Comparison of ENCODE assay signal across 12 mouse cellular contexts in the genomic region with DNA sequence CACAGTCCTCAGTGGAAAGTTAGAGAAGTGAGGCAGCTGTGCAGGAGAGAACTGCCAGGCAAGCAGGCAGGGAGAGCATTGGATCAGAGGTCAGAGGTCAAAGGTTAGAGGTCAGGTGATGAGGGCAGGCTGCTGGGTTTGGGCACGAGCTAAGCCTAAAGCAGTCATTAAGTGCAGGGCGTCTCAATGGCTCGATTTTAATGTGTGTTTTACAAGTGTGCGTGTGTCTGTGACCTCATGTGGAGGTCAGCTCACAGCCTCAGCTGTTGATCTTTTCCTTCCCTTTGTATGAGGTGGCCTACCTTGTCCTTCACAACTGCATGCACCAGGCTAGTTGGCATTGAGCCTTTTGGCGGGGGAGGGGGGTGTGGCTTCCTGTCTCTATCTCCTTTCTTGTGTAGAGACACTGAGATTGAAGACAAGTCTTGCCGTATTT. TPM values are rescaled to one million over a fixed set of nuclear protein-coding genes. Genes with fewer than 3 reads are reported as not detected.
DNase-seq lines count a peak whose midpoint lies in the region; ATAC-seq lines count a peak whose summit lies in the region.
"Had no signal": no experiment of that assay in that cellular context is flagged by ENCODE, and none has a peak within 500 bp of the region (broad histone marks: within the 10 kb centered on the region; RNA-seq: fewer than 3 reads in every experiment).

No protein-coding gene starts in this region.

- peak; percentile 23 to 76 for DNase-seq in adrenal gland, adult (ENCODE audit: inconsistent age in 2 of 2, low spot score in 1 of 2)
- DNase-seq in adrenal gland, postnatal 4 days (ENCODE audit: low spot score in 2 of 2), result no peak
- peak; percentile 30 for DNase-seq in midbrain, embryonic 10.5 days (ENCODE audit: low spot score)
- no peak for DNase-seq in midbrain, embryonic 14.5 days
- peak; percentile 9 for DNase-seq in adrenal gland, adult 8-10 months
- DNase-seq in limb, embryonic 10.5 days (ENCODE audit: low spot score), result peak; percentile 36
- DNase-seq in left cerebral cortex, adult 11 months (ENCODE audit: low spot score), result no peak
- DNase-seq in ovary, postnatal 10 days (ENCODE audit: low spot score), result no peak
- DNase-seq: cerebellum, adult 18-20 months; gastrocnemius, postnatal 25 days had no signal

- H3K27ac ChIP-seq in midbrain, embryonic 10.5 days (replicated peaks), result no peak overlapping the region
- no peak overlapping the region for H3K27ac ChIP-seq in midbrain, embryonic 14.5 days (replicated peaks; ENCODE audit: low read depth, low read length)
- peak overlapping the region; percentile 5; the same call in 1 of the 2 replicates for H3K27ac ChIP-seq in limb, embryonic 10.5 days
- H3K27ac ChIP-seq: hindbrain, embryonic 14.5 days had no signal

- peaks cover 12% of the 10 kb centered on the region for H3K4me1 ChIP-seq in midbrain, embryonic 10.5 days
- H3K4me1 ChIP-seq in midbrain, embryonic 14.5 days (ENCODE audit: control insufficient read depth, insufficient read depth, low read length), result no peaks in the 10 kb centered on the region
- H3K4me1 ChIP-seq in limb, embryonic 10.5 days, result peaks cover 15% of the 10 kb centered on the region

- H3K27me3 ChIP-seq in midbrain, embryonic 10.5 days (ENCODE audit: low read depth, poor library complexity, severe bottlenecking), result no peaks in the 10 kb centered on the region
- H3K27me3 ChIP-seq in midbrain, embryonic 14.5 days (ENCODE audit: control insufficient read depth, insufficient read depth, low read length), result no peaks in the 10 kb centered on the region
- H3K27me3 ChIP-seq in limb, embryonic 10.5 days (ENCODE audit: low read depth, poor library complexity, severe bottlenecking), result no peaks in the 10 kb centered on the region

- WGBS in midbrain, embryonic 10.5 days, result 12% methylated on average over 6 of the region's 6 CpGs
- WGBS in midbrain, embryonic 14.5 days, result 12% methylated on average over 6 of the region's 6 CpGs
- 17% methylated on average over 6 of the region's 6 CpGs for WGBS in limb, embryonic 10.5 days

- no peak overlapping the region for H3K9ac ChIP-seq in midbrain, embryonic 14.5 days (replicated peaks; ENCODE audit: low read length)
- H3K9ac ChIP-seq: hindbrain, embryonic 14.5 days had no signal

- H3K9me3 ChIP-seq in midbrain, embryonic 10.5 days (replicated peaks), result peaks cover 6% of the 10 kb centered on the region; the same call in 1 of the 2 replicates
- H3K9me3 ChIP-seq in midbrain, embryonic 14.5 days (ENCODE audit: control insufficient read depth, low read length), result no peaks in the 10 kb centered on the region
- 0 out of 2 replicates have a peak, but pooled peaks cover 5% of the 10 kb centered on the region for H3K9me3 ChIP-seq in limb, embryonic 10.5 days (replicated peaks)

- no peak overlapping the region for H3K4me3 ChIP-seq in midbrain, embryonic 10.5 days
- H3K4me3 ChIP-seq in midbrain, embryonic 14.5 days (replicated peaks; ENCODE audit: low read depth, low read length), result no peak overlapping the region
- no peak overlapping the region for H3K4me3 ChIP-seq in limb, embryonic 10.5 days
- H3K4me3 ChIP-seq: erythroblast, embryonic 14.5 days had no signal

- ATAC-seq in midbrain, embryonic 14.5 days (ENCODE audit: low FRiP score, low TSS enrichment), result no peak

- no peak overlapping the region for H3K4me2 ChIP-seq in midbrain, embryonic 14.5 days (ENCODE audit: low read length)
- H3K4me2 ChIP-seq: hindbrain, embryonic 14.5 days had no signal

- H3K36me3 ChIP-seq in midbrain, embryonic 10.5 days, result no peaks in the 10 kb centered on the region
- H3K36me3 ChIP-seq in midbrain, embryonic 14.5 days (ENCODE audit: control insufficient read depth, insufficient read depth, low read length), result no peaks in the 10 kb centered on the region
- no peaks in the 10 kb centered on the region for H3K36me3 ChIP-seq in limb, embryonic 10.5 days

RNA-seq across cellular contexts. Expression of a gene that starts 19.0 kb away (rescaled TPM):
- under 1 TPM; 0.50 to 0.51 TPM for total RNA-seq in adrenal gland, postnatal 4 days (2021)
- 0.07 and 0.10 TPM in 2 replicates for polyA plus RNA-seq in midbrain, embryonic 10.5 days (2016; fragmentation: Nextera tagmentation; extraction: Ambion mirVana)
- 0.28 TPM in 1 of 2 replicates, not detected in the other for polyA plus RNA-seq in midbrain, embryonic 14.5 days (2014; fragmentation: Nextera tagmentation; extraction: Ambion mirVana)
- 1 to 10 TPM in 1 of 4 experiments, under 1 TPM in 3; 0.49 to 1.3 (median 0.85) TPM for total RNA-seq in adrenal gland, adult 8-10 months (2022)
- 0.49 TPM in 1 of 2 replicates, not detected in the other for polyA plus RNA-seq in limb, embryonic 10.5 days (2016; fragmentation: Nextera tagmentation; extraction: Ambion mirVana)

Comparison
In these comparisons a context has a peak if more than half of its experiments do, and no peak if none do; other contexts are left out.
1. DNase-seq: peak in adrenal gland, adult (2 of 2), midbrain, embryonic 10.5 days (single experiment), adrenal gland, adult 8-10 months (single experiment) and limb, embryonic 10.5 days (single experiment); none in adrenal gland, postnatal 4 days (0 of 2), midbrain, embryonic 14.5 days (single experiment), left cerebral cortex, adult 11 months (single experiment) and ovary, postnatal 10 days (single experiment).